Comparison of ENCODE assay signal across 8 mouse cellular contexts in genomic region chr2:121271236-121271927, GRCm38 (mm10). TPM values are rescaled to one million over a fixed set of nuclear protein-coding genes. Genes with fewer than 3 reads are reported as not detected.
A peak's percentile ranks its signal among the peaks of the same experiment; 100 is the strongest.
DNase-seq lines count a peak whose midpoint lies in the region; ATAC-seq and TF ChIP-seq lines count a peak whose summit lies in the region.

Gene Trp53bp1, minus strand, starts transcription at chr2:121271407.

- peaks cover 25% of the 10 kb centered on the region for H3K27me3 ChIP-seq in E14TG2a.4 (ENCODE audit: insufficient read depth, low read length)
- H3K27me3 ChIP-seq in forebrain, embryonic 12.5 days = no peaks in the 10 kb centered on the region
- no peaks in the 10 kb centered on the region for H3K27me3 ChIP-seq in heart, postnatal 0 days (ENCODE audit: control insufficient read depth, insufficient read depth, low read length)
- no peaks in the 10 kb centered on the region for H3K27me3 ChIP-seq in liver, embryonic 16.5 days (ENCODE audit: control insufficient read depth, insufficient read depth, low read depth, low read length)
- H3K27me3 ChIP-seq in neural tube, embryonic 13.5 days = no peaks in the 10 kb centered on the region
- H3K27me3 ChIP-seq in testis, adult 2 months (ENCODE audit: control insufficient read depth, insufficient read depth, low read length) = no peaks in the 10 kb centered on the region

- H3K36me3 ChIP-seq in E14TG2a.4 (ENCODE audit: insufficient read depth, low read length) = peaks cover 39% of the 10 kb centered on the region
- peaks cover 33% of the 10 kb centered on the region for H3K36me3 ChIP-seq in forebrain, embryonic 12.5 days (replicated peaks)
- peaks cover 22% of the 10 kb centered on the region for H3K36me3 ChIP-seq in heart, postnatal 0 days (replicated peaks; ENCODE audit: control insufficient read depth, insufficient read depth, low read length)
- no peaks in the 10 kb centered on the region; the same call in 1 of the 2 replicates for H3K36me3 ChIP-seq in liver, embryonic 16.5 days (ENCODE audit: control insufficient read depth, insufficient read depth)
- peaks cover 35% of the 10 kb centered on the region for H3K36me3 ChIP-seq in neural tube, embryonic 13.5 days
- 0 out of 2 replicates have a peak, but pooled peaks cover 1% of the 10 kb centered on the region for H3K36me3 ChIP-seq in testis, adult 2 months (ENCODE audit: control insufficient read depth, insufficient read depth, low read length)

- peak; percentile 92 for DNase-seq in c-Kit-positive CD71-positive TER-119-positive erythroid progenitor cells, embryonic 14.5 days (ENCODE audit: low spot score)
- peak; percentile 97 for DNase-seq in heart, postnatal 0 days (ENCODE audit: low spot score)
- DNase-seq in kidney, postnatal 4 days = peak; percentile 96 to 97

- TF ChIP-seq CTCF in E14TG2a.4 (conservative IDR thresholded peaks at IDR 0.05; ENCODE audit: low read length) = no peak
- TF ChIP-seq CTCF in heart, postnatal 0 days (IDR thresholded peaks at IDR 0.05; ENCODE audit: low read depth) = no peak
- TF ChIP-seq CTCF in testis, adult 2 months (IDR thresholded peaks at IDR 0.05; ENCODE audit: control insufficient read depth, insufficient read depth, insufficient replicate concordance, low read depth, low read length) = no peak

- under 1% methylated on average over 37 of the region's 37 CpGs for WGBS in forebrain, embryonic 12.5 days
- under 1% methylated on average over 37 of the region's 37 CpGs for WGBS in heart, postnatal 0 days
- WGBS in liver, embryonic 16.5 days (ENCODE audit: insufficient replicate concordance) = under 1% methylated on average over 37 of the region's 37 CpGs
- WGBS in neural tube, embryonic 13.5 days = under 1% methylated on average over 37 of the region's 37 CpGs

- no peak for TF ChIP-seq EP300 in heart, postnatal 0 days (IDR thresholded peaks at IDR 0.05; ENCODE audit: low read depth)

- peaks cover 39% of the 10 kb centered on the region for H3K4me1 ChIP-seq in E14TG2a.4 (replicated peaks; ENCODE audit: low read depth, low read length)
- H3K4me1 ChIP-seq in forebrain, embryonic 12.5 days = peaks cover 37% of the 10 kb centered on the region
- H3K4me1 ChIP-seq in heart, postnatal 0 days (ENCODE audit: control insufficient read depth, insufficient read depth) = peaks cover 12% of the 10 kb centered on the region; the same call in 1 of the 2 replicates
- peaks cover 12% of the 10 kb centered on the region for H3K4me1 ChIP-seq in liver, embryonic 16.5 days (ENCODE audit: control insufficient read depth, low read depth, low read length)
- H3K4me1 ChIP-seq in neural tube, embryonic 13.5 days (replicated peaks) = peaks cover 49% of the 10 kb centered on the region
- H3K4me1 ChIP-seq in testis, adult 2 months (ENCODE audit: control insufficient read depth, insufficient read depth, low read length) = no peaks in the 10 kb centered on the region

- peak; percentile 99 for ATAC-seq in forebrain, embryonic 12.5 days (ENCODE audit: low FRiP score)
- peak; percentile 100 for ATAC-seq in heart, postnatal 0 days (ENCODE audit: insufficient read depth, low read depth)
- ATAC-seq in liver, embryonic 16.5 days (ENCODE audit: low read depth) = peak; percentile 99
- ATAC-seq in neural tube, embryonic 13.5 days (ENCODE audit: low read depth) = peak; percentile 99

- H3K9me3 ChIP-seq in E14TG2a.4 (ENCODE audit: low read length) = no peaks in the 10 kb centered on the region
- H3K9me3 ChIP-seq in forebrain, embryonic 12.5 days = no peaks in the 10 kb centered on the region
- H3K9me3 ChIP-seq in heart, postnatal 0 days (replicated peaks; ENCODE audit: control insufficient read depth, low read length) = no peaks in the 10 kb centered on the region
- no peaks in the 10 kb centered on the region for H3K9me3 ChIP-seq in liver, embryonic 16.5 days (replicated peaks; ENCODE audit: control insufficient read depth, low read length)
- H3K9me3 ChIP-seq in neural tube, embryonic 13.5 days = no peaks in the 10 kb centered on the region

- H3K4me2 ChIP-seq in forebrain, embryonic 12.5 days = peak within 1 kb of the TSS; percentile 64
- peak within 1 kb of the TSS; percentile 66 for H3K4me2 ChIP-seq in heart, postnatal 0 days (ENCODE audit: low read depth, low read length)
- peak within 1 kb of the TSS; percentile 79 for H3K4me2 ChIP-seq in liver, embryonic 16.5 days (ENCODE audit: low read depth, low read length)
- peak within 1 kb of the TSS; percentile 73 for H3K4me2 ChIP-seq in neural tube, embryonic 13.5 days

- H3K4me3 ChIP-seq in E14TG2a.4 (replicated peaks; ENCODE audit: low read length) = peak within 1 kb of the TSS; percentile 87
- peak within 1 kb of the TSS; percentile 88 for H3K4me3 ChIP-seq in forebrain, embryonic 12.5 days (replicated peaks)
- peak within 1 kb of the TSS; percentile 90 for H3K4me3 ChIP-seq in heart, postnatal 0 days (ENCODE audit: low read depth, low read length)
- H3K4me3 ChIP-seq in liver, embryonic 16.5 days (ENCODE audit: low read depth, low read length) = peak within 1 kb of the TSS; percentile 92
- H3K4me3 ChIP-seq in neural tube, embryonic 13.5 days = peak within 1 kb of the TSS; percentile 87
- peak within 1 kb of the TSS; percentile 90 for H3K4me3 ChIP-seq in testis, adult 2 months (ENCODE audit: control insufficient read depth, low read depth, low read length)

- peak within 1 kb of the TSS; percentile 89 for H3K9ac ChIP-seq in forebrain, embryonic 12.5 days
- peak within 1 kb of the TSS; percentile 71 for H3K9ac ChIP-seq in heart, postnatal 0 days (replicated peaks; ENCODE audit: low read depth, low read length)
- H3K9ac ChIP-seq in liver, embryonic 16.5 days (ENCODE audit: low read depth, low read length) = peak within 1 kb of the TSS; percentile 86
- H3K9ac ChIP-seq in neural tube, embryonic 13.5 days = peak within 1 kb of the TSS; percentile 92

- H3K27ac ChIP-seq in forebrain, embryonic 12.5 days = peak within 1 kb of the TSS; percentile 97
- H3K27ac ChIP-seq in heart, postnatal 0 days (ENCODE audit: low read depth) = peak within 1 kb of the TSS; percentile 36
- 0 out of 2 replicates have a peak within 1 kb of the TSS, but pooled peaks have one; percentile 33 for H3K27ac ChIP-seq in liver, embryonic 16.5 days (ENCODE audit: low read length)
- H3K27ac ChIP-seq in neural tube, embryonic 13.5 days (replicated peaks) = peak within 1 kb of the TSS; percentile 98
- peak within 1 kb of the TSS; percentile 90 for H3K27ac ChIP-seq in testis, adult 2 months (ENCODE audit: control insufficient read depth, insufficient read depth, low read depth, low read length)

- TF ChIP-seq POLR2A in testis, adult 2 months (IDR thresholded peaks at IDR 0.05; ENCODE audit: control insufficient read depth, low read depth, low read length) = peak; percentile 84

RNA-seq across cellular contexts. Expression of gene Trp53bp1, which starts in this region (rescaled TPM):
- polyA plus RNA-seq in forebrain, embryonic 12.5 days (2016; fragmentation: Nextera tagmentation; extraction: Ambion mirVana) = 216 and 229 TPM in 2 replicates
- total RNA-seq in heart, postnatal 0 days (2014; rRNA removed; ENCODE audit: low replicate concordance) = 74.4 and 79.6 TPM in 2 replicates
- polyA plus RNA-seq in heart, postnatal 0 days (2015; fragmentation: Nextera tagmentation; extraction: Ambion mirVana) = 18.5 and 20.3 TPM in 2 replicates
- polyA plus RNA-seq in liver, embryonic 16.5 days (2015; fragmentation: Nextera tagmentation; extraction: Ambion mirVana) = 18.9 and 22.5 TPM in 2 replicates
- polyA plus RNA-seq in neural tube, embryonic 13.5 days (2015; fragmentation: Nextera tagmentation; extraction: Ambion mirVana) = 151 and 181 TPM in 2 replicates
- 57.6 and 58.2 TPM in 2 replicates for polyA plus RNA-seq in testis, adult 2 months (2012; rRNA removed)

Comparison
In these comparisons a context has a peak if more than half of its experiments do, and no peak if none do; other contexts are left out.
1. Peak in every context shown above with its lines: DNase-seq, ATAC-seq, H3K4me3 ChIP-seq and H3K27ac ChIP-seq.
2. H3K27ac ChIP-seq: peak in every context shown above with its lines; median percentile 98 in neural tube, embryonic 13.5 days; 97 in forebrain, embryonic 12.5 days; 90 in testis, adult 2 months; 36 in heart, postnatal 0 days; 33 in liver, embryonic 16.5 days.